Mouse (Mus musculus) 416B (cell line): ENCODE measurements around the gene Trip6.

Source experiments
- DNase-seq: peaks from one replicate; pipeline ENCODE4 v3.0.0; 2011; ENCODE audit warnings: low read depth

Trip6 gene

GRCm38 (mm10) chr5:137338663-137339289 lies 24.6 kb upstream of the Trip6 start:
- no peak for DNase-seq

- DNase-seq: peak; percentile 85
Observed at GRCm38 (mm10) chr5:137338256-137338655, 24.1 kb upstream of the Trip6 start.

DNA sequence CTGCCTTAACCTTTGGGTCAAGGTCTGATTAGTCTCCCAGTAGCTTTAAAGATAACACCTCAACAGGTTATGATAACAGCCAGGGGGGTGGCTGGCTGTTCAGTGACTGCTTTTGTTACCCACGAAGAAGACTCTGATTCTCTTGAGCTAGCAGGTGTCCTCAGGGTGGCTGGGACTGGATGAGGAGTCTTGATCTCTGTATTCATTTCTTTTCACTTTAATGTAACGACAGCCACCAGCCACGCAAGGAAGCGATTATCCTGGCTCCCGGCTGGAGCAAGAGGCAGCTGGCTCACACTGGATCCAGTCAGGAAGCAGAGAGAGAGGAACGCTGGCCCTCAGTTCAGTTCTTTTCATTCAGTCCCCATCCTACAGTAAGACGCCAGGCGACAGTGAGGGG lies 23.0 kb upstream of the Trip6 start:
- no peak for DNase-seq

- DNase-seq: no peak
Observed at GRCm38 (mm10) chr5:137335066-137335465, 20.9 kb upstream of the Trip6 start.

GRCm38 (mm10) chr5:137334317-137334716 lies 20.1 kb upstream of the Trip6 start:
- DNase-seq: peak; percentile 32

GRCm38 (mm10) chr5:137333512-137334174 lies 19.4 kb upstream of the Trip6 start, which contains the start of gene Slc12a9:
Gene Slc12a9, minus strand, starts transcription at chr5:137333597.
- DNase-seq: peak; percentile 94

GRCm38 (mm10) chr5:137332857-137333511 lies 18.8 kb upstream of the Trip6 start:
- peak; percentile 23 for DNase-seq

GRCm38 (mm10) chr5:137330910-137331309 lies 16.7 kb upstream of the Trip6 start:
- DNase-seq: no peak

DNA sequence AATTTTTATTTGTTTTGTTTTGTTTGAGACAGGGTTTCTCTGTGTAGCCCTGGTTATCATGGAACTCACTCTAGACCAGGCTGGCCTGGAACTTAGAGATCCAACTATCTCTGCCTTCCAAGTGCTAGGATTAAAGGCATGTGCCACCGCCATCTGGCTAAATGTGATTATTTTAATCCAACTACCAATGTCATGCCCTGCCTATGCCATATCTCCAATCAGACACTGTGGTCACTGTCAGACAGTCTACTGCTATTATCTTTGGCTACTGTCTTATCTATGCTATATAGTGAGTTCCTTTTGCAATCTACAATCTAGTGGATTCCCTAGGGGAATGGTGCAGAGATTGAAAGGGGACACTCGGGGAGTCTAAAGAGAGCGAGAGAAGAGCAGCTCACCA lies 6.8 kb upstream of the Trip6 start:
- DNase-seq: no peak

DNA sequence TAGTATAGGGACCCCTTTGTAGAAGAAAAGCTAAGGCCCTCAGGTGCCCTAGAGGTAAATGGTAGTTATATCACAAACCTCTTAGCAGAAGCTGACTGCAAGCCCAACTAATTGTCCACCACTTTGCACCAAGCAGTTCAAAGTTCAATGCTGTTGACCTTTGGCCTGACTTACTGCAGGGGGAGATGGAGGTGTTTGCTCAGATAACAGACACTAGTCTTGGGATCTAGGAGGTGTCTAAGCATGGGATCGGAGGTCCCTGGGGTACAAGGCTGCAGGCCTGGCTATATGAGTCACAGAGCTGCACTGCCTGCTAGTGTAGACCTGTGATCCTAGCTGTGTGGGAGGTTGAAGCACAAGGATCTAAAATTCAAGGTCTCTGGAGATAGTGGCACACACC lies 4.4 kb upstream of the Trip6 start:
- DNase-seq: no peak

DNA sequence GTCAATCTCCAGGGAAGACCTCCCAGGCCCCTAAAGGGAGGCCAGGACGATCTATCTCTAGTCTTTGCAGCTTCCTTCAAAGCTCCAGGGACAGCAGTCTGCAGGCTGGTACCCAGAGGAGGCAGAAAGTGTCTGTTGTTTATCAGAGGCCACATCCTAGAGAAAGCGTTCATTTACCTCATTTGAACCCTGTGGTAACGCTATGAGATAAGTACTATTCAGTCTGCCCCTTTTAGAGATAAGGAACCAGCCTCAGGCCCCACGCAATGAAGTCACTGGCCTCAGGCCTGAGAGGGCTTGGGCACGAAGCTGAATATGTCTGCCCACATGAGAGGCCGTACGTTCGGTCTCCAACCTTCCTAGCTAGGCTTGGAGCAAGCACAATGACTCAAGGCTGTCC lies 3.2 kb upstream of the Trip6 start:
- DNase-seq: no peak

DNA sequence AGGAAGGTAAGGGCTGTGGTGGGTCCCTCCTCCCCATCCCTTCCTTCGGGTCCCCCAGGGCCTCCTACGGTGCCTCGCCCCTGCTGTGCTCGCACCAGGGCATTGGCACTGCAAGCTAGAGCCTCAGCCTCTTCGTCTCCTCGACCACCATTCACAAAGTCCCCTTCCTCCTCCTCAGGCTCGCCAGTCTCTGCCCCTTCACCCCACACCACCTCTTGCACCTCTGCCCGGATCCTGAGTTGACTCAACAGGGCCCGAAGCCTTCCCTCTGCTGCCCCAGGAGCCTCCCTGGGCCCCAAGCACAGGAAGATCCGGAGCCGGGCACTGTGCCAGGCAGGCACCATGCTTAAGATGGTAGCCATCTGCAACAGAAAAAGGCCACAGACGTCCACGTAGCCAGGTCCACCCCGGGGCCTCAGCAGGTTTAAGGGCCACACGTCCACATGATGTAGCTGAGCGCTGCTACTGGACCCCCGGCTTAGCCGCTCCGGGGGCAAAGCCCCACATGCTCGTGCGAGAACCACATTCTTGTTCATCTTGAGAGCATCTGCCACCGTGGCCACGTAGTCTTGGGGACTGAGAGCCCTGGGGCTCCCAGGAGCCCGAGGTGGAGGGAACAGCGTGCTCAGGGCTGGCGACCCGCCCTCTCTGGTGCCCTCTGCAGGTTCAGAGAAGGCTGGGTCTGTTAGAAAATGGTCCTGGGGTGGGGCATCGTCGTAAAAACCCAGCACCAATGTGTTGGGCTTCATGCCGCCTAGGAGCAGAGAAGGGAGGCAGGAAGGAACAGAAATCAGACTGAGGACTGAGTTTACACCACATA lies 1.1 kb upstream of the Trip6 start:
- peak; percentile 50 for DNase-seq

DNA sequence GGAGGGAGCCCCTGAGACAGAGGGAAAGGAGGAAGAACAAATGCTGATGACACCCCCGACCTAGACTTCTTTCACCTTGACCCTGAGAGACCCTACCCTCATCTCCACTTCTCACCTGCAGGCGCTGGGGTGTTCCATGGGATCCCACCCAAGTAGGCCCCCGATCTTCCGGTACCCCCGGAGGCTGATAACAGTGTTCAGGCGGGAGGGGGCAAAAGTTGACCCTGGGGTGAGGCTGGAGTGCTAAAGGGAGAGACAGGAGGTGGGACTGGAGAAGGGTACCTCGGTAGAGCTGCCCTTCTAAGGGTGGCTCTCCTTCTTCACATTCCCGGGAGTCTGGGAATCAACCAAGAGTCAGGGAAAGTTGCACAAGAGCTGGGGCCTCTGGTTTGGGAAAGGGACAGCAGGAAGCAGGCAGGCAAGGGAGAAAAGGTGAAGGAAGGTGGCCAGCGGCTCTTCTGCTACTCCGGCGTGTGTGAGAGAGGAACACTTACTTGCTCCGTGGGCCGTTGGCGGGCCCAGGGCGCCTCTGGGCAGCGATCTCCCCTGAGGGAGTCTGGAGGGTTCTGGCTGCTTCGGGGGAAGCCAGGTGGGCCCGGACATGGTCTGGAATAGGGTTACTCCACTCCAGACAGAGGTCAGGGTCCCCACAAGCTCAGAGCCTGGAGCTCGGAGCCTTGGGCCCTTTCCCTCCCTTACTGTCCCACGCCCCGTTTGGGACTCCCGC lies 575 bp downstream of the Trip6 start:
- no peak for DNase-seq

- peak; percentile 59 for DNase-seq
Observed at GRCm38 (mm10) chr5:137308356-137308755, 5.8 kb downstream of the Trip6 start.

- peak; percentile 99 for DNase-seq
Observed at GRCm38 (mm10) chr5:137307071-137307912, 6.9 kb downstream of the Trip6 start, which contains the start of gene Srrt. Gene Srrt, minus strand, starts transcription at chr5:137307674.

DNA sequence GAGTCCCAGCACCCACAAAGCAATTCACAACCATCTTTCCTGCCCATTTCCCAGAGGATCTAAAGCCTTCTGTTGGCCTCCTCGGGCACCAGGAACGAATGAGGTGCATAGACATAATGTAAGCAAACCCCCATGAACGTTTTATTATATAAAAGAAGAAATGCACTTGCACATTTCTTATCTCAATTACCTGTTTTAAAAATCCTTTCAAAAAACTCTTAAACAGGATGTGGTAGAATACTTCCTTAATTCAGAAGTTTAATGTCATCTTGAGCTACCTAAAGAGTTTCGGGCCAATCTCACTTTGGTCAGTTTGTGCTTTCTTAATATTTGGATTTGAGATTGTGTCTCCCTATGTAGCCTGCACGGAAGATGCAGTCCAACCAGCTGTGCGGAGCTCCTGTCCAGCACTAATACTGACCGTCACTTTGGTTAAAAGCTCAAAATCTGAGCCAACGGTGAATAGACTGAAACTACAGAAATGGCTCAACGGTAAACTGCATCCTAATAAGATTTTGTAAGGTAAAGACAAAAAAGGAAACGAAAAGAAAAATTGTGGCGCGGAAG lies 7.7 kb downstream of the Trip6 start:
- no peak for DNase-seq

GRCm38 (mm10) chr5:137305822-137306221 lies 8.4 kb downstream of the Trip6 start:
- peak; percentile 55 for DNase-seq

DNA sequence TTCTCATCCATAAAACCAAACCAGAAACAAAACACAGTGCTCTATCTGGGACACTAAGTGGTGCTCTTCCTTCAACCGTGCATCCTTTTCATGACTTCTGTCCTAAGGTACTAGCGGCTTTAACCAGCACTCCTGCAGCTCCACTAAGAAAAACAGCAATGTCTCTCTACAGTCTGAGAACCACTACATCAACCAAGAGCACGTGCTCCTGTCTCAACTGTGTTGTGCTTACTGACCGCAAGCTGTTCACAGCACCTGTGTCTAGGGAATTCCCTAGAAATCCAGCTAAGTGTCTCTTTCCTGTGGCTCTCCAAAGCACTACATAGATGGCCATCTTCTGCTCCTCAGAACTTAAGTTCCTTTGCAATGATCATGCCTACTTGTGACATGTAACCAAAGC lies 9.4 kb downstream of the Trip6 start:
- DNase-seq: no peak

- peak; percentile 52 for DNase-seq
Observed at GRCm38 (mm10) chr5:137304165-137304564, 10.0 kb downstream of the Trip6 start.

DNA sequence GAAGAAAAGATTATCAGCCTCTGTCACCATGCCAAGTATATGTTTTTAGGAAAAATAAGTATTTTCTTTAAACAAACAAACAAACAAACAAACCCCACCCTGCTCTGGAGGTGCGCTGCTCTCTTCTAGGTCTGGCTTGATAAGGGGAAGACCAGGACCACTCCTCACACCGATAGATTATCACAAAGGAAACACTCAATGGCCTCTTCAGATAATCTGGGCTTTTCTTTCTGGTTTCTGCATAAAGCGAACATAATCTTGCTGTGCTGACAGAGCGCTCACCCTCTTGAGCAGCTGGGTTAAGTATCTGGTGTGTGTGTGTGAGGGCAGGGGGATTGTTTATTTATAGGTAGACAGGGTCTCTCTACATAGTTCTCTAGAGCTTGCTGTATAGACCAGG lies 10.6 kb downstream of the Trip6 start:
- no peak for DNase-seq
